Mouse (Mus musculus): ENCODE data around the gene Gramd1b.
A peak's percentile ranks its signal among the peaks of the same experiment; 100 is the strongest.

Gene Gramd1b

GRCm38 (mm10) chr9:40457448-40457847 lies 73.7 kb downstream of the Gramd1b start:
- DNase-seq: peak; percentile 46

GRCm38 (mm10) chr9:40456191-40456590 lies 75.0 kb downstream of the Gramd1b start:
- DNase-seq: peak; percentile 65

GRCm38 (mm10) chr9:40455336-40456185 lies 75.6 kb downstream of the Gramd1b start:
- DNase-seq: peak; percentile 73

- no peak for DNase-seq
Measured at GRCm38 (mm10) chr9:40455020-40455335, 76.2 kb downstream of the Gramd1b start.

- DNase-seq: no peak
Measured at GRCm38 (mm10) chr9:40453889-40454288, 77.3 kb downstream of the Gramd1b start.

- no peak for DNase-seq
Measured at GRCm38 (mm10) chr9:40452208-40452607, 79.0 kb downstream of the Gramd1b start.

GRCm38 (mm10) chr9:40450776-40451175 lies 80.4 kb downstream of the Gramd1b start:
- DNase-seq: no peak

GRCm38 (mm10) chr9:40450417-40450714 lies 80.8 kb downstream of the Gramd1b start:
- DNase-seq: no peak

GRCm38 (mm10) chr9:40449610-40450416 lies 81.4 kb downstream of the Gramd1b start:
- DNase-seq: no peak

GRCm38 (mm10) chr9:40448646-40449243 lies 82.4 kb downstream of the Gramd1b start:
- DNase-seq: no peak

GRCm38 (mm10) chr9:40447265-40447664 lies 83.9 kb downstream of the Gramd1b start:
- DNase-seq: peak; percentile 36

GRCm38 (mm10) chr9:40444961-40445360 lies 86.2 kb downstream of the Gramd1b start:
- no peak for DNase-seq

GRCm38 (mm10) chr9:40442784-40443183 lies 88.4 kb downstream of the Gramd1b start:
- DNase-seq: no peak

GRCm38 (mm10) chr9:40439973-40440687 lies 91.1 kb downstream of the Gramd1b start:
- DNase-seq: no peak

GRCm38 (mm10) chr9:40438731-40439526 lies 92.3 kb downstream of the Gramd1b start:
- DNase-seq: no peak

GRCm38 (mm10) chr9:40437891-40438290 lies 93.3 kb downstream of the Gramd1b start:
- DNase-seq: no peak

- DNase-seq: no peak
Measured at GRCm38 (mm10) chr9:40433286-40433685, 97.9 kb downstream of the Gramd1b start.

GRCm38 (mm10) chr9:40430969-40431368 lies 100.2 kb downstream of the Gramd1b start:
- DNase-seq: peak; percentile 52

- no peak for DNase-seq
Measured at GRCm38 (mm10) chr9:40427663-40428062, 103.5 kb downstream of the Gramd1b start.

- DNase-seq: peak; percentile 40
Measured at GRCm38 (mm10) chr9:40426282-40426964, 104.8 kb downstream of the Gramd1b start.

GRCm38 (mm10) chr9:40424874-40425273 lies 106.3 kb downstream of the Gramd1b start:
- no peak for DNase-seq

- no peak for DNase-seq
Measured at GRCm38 (mm10) chr9:40423427-40423867, 107.7 kb downstream of the Gramd1b start.

Data from kidney, postnatal 10 days (tissue).